Mouse (Mus musculus): ENCODE measurements at regions not wholly inside any gene's neighbourhood (a gene's known extent, or its start where the extent isn't known, plus 50 kb on each side); places are given as distances from the start of the nearest gene placed in this dataset.

DNA sequence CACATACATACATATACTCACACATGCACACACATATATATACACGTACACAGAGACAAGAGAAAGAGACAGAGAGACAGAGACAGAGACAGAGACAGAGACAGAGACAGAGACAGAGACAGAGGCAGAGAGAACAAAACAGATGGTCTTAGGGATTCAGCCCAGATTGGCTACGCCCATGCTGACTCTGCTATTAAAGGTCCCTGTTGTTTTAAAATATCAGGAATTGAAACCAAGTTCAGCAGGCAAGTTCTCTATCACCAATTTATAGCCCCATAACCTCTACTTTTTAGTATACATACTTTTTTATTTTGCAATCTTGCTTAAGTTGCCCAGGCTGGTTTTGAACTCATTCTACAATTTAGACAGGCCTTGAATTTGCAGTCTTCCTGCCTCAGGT, 115.9 kb downstream of the Zfp36l2 start:
- no peak for DNase-seq

DNA sequence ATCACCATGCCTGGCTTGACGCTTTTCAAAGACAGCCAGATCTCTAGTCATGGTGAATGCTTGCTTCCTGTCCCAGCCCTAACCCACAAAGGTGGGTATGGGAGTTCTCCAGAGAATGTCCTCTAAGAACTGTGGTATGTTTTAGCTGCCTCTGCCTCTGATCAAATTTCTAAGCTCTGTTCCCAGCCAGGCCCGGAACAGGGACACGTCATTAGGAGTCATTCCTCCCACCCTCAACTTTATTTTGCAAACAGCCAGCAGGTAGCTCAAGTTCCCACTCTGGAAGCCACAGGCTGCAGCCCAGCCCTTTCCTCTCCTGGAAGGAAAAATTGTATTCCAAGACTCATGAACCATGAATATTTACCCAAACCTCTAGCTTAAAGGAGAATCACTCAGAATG, 117.2 kb downstream of the Zfp36l2 start:
- no peak for DNase-seq

DNA sequence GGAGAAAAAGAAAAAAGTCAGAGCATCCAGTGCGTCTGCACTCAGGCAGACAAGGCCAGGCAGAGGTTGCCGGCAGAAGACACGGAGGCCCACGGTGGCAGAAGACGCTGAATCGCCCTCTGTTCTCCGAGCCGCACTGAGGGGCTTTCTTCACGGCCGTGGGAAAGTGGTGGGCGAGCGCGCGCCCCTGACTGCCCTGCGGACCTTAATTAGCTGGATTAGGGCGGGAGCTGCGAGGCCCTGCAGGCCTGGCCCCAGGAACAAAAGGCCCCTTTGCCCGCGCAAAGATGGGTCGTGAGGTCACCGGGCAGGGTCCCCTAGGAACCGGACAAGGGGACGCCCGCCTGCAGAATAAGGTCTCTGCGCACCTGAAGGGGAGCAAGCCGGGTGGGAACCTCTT, 120.6 kb downstream of the Zfp36l2 start:
- DNase-seq, result no peak

DNA sequence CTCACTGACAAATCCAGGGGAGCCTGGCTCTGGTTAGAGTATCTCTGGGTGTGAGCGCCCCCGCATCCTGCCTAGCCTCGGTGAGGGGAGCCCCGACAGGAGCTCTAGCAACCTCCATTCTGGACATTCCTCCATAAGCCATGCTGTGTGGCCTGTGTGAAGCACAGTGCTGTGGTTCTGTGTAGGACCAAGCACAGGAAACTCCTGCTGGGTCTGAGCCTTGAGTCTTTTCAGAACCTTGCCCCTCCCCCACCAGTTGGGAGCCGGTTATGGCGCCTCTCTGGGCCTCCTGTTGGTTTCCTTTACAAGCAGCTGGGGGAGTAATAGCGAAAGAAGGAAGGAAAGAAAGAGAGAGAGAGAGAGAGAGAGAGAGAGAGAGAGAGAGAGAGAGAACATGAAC, 124.0 kb downstream of the Zfp36l2 start:
- no peak for DNase-seq

DNA sequence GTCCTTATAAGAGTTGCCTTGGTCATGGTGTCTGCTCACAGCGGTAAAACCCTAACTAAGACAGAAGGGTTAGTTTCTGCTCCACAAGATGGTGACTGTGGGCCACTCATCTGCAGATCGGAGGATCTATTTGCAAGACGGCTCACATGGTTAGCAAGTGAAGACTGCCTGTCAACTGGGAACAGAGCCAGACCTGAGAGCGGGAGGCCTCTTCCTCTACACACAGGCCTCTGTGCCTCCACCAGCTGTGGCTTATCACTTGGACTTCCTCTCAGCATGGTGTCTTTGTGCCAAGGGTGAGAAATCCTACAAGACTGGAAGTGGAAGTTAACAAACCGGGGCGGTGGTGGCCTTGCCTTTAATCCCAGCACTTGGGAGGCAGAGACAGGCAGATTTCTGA, 126.1 kb downstream of the Zfp36l2 start:
- DNase-seq, result peak in 1 of 2 experiments; percentile 55

DNA sequence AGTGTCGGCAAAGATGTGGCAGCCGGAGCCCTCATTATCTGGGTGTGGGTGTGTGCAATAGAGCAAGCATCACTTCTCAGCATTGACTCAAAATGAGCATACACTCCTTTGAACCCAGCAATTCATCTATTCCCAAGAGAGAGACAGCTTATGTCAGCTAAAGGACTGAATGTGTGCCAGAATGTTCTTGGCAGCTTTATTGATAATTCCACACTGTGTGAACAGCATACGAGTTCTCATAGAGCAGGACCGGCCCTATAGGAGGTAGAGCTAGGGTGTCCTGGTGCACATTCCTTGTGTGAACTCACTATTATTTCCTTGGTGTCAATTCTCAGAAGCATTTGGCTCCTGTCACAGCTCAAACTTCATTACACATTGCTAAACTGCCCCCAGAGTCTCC, 131.3 kb downstream of the Zfp36l2 start:
- no peak for DNase-seq

DNA sequence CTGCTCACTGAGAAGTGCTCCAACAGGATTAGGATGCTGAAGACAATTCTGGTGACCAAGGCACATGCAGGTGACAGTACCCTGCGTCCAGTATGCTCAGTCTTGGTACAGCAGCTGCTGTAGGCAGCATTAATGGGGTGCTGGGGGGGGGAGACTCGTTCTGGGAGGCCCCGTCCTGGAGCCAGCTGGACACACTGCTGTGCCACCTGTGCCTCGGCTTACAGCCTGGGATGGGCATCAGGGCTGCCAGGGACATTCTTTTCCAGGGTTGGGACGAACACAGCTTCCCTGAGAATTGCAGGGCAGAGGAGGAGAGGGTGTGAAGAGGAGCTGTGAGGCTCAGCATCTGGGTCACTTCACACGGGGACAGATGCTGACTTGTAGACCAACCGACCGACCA, 135.3 kb downstream of the Zfp36l2 start:
- no peak for DNase-seq

DNA sequence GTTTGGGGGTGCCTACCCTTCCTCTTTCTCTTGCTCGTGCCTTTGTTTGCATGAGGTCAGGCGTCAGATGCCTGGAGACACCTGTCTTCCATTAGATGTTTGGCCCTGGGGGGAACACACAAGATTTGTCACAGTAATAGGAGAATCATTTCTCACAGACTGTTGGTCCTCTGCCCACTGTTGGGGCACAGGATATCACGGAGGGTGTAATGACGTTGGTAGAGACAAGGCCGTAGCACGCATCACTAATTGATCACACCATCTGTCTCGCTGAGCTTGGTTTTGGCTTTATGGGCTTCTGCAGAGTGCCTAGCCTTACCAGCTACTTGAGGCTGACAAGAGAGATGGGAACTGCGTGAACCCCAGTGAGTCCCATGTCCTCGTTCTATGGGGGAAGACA, 136.5 kb downstream of the Zfp36l2 start:
- no peak for DNase-seq

DNA sequence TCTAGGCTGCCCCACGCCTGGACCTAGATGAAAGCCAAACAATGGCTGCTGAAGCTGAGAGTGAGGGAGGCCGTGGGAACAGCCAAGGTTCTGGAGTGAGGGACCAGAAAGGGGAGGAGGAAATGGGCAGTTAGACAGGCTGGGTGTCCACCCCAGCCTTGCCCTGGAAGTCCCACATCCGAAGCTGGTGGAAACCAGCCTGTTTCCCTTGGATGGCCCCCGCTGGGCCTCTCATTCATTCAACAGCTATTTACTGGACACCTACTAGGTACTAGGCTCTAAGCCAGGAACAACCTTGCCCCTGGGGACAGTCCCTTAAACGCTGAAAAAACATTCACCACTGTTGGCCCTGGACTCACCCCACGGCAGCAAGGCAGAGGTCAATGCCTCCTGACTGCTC, 139.2 kb downstream of the Zfp36l2 start:
- no peak for DNase-seq

DNA sequence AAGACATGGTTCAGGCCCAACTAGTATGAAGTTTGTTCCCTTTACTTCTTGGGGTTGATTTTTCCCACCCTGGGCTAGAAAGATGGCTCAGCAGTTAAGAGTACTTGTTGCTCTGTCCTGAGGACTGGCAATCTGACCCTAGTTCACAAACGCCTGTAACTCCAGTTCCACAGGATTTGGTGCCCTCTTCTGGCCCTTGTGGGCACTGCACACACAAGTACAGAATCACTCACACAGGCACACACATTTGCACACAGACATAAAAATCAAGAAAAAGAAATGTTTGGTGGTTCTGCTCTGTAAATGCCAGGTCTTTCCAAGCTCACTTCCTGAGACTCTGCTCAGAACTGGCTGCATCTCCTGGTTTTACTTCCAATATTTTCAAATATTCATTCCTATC, 140.2 kb downstream of the Zfp36l2 start:
- no peak for DNase-seq

DNA sequence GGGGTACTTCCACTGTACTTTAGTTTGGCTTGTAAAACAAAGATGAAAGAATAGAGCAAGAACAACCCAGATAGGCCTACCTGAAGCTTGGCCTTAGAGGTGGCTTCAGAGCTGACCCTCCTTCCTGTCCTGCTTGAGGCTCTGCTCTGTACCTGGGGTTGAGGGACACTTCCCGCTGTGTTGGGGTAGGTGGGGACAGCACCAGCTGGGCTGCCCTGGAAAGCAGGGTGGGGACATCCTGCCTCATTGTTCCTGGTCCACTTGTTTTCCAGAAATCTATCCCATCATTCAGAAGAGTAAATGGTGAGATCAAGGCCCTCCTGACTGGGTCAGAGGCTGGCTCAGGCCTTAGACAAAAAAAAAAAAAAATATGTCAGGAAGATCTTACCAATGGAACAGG, 141.9 kb downstream of the Zfp36l2 start:
- DNase-seq, result no peak

DNA sequence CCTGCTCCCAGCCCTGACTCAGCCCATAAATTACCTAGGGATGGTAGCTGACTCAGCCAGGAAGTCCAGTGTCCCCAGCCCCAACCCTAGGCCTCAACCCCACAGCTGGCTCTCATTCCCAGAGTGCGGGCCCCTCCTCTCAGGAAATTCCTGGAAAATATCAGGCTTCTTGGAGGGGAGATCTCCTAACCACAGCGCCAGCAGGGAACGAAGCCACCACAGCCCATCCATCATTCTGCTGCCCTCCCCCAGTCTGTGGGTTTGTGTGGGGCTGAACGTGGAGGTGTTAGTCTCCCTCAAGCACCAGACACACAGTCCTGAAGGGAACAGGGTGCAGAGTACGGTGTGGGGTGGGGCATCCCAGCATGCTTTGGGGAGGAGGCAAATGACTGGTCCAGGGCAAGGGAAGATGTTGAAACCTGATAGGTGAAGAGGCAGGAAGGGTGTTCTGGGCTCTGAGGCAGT, 143.2 kb downstream of the Zfp36l2 start:
- peak; percentile 59 to 62 for DNase-seq

DNA sequence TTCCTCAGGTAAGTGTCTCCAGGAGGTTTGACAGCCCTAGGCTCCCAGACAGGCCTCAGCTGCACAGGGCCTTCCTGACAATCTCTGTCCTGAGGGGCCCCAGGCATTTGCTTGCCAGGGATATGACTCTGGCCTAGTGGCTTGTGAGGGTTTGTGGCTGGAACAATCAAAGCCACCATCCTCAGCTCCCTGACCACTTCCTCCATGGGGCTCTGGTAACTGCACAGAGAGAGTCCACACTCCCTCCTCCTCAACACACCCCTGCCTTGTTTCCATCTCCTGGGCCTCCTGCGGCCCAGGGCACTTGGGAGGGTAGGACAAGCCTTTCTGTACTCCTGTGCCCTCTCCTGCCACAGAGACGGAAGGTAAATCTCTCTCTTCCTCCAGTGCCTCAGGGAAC, 144.6 kb downstream of the Zfp36l2 start:
- DNase-seq, result no peak

DNA sequence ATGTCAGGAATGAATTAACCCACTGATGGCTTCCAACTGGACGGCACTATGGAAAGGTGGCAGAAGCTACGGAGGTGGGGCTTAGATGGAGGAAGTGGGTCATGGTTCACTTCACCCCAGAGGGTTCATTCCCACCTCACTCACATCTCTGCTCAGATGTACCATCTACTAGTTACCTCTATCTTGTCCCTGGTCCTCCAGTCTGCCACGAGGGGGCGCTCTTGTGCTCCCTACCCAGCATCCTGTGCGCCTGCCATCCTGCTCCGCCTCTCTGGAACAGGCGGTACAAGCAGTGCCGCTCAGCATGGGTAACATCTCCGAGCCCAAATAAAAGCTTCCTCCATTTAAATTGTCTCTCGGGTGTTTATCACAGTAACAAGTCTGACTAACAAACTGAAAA, 148.3 kb downstream of the Zfp36l2 start:
- DNase-seq, result no peak

DNA sequence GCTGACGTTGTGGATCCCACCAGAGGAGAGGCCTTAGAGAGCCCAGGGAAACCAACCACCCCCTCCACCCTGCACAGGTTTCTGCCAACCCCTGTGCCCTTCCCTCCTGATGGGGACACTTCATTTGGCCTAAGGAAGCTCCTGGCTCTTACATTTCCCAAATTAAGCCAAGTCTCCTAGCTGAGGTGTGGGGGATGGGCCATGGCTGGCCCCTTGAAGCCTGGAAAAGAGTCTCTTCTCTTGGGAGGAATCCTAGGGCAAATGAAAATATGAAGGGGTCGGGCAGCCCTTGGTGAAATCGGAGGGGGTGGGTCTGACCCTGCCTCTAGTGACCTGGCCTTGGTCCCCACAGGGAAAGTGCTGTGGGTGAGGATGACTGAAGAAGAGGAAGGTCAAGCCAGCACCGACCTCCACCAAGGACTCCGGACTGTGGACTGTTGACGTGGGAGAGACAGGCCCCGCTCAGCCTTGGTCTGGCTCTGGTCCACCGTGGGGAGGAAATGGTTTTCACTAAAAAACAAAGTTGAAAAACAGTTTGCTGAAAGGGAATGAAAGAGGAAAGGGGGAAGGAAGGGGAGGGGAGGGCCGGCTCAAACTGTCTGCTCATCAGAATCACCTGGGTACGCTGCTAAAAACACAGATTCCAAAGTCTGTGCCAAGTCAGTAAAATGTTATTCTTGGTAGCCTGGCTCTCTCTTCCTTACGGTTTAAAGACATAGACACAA, 150.0 kb downstream of the Zfp36l2 start:
- DNase-seq, result peak; percentile 88 to 89

DNA sequence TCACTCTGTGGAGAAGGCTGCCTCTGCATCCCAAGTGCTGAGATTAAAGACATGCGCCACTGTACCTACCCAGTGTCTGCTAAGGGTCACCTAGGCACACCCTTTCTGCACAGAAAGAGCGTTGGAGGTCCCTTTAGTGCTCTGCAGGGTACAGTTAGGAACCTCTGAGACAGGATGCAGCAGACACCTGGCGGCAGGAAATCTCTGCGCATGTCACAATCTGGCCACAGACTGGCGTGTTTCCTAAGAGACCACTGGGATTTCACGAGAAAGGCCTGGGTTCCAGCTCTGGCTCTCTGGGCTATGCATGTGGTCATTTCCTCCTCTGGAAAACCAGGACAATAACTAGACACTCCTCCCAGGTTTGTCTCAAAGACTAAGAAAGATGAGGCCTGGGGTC, 151.7 kb downstream of the Zfp36l2 start:
- no peak for DNase-seq

DNA sequence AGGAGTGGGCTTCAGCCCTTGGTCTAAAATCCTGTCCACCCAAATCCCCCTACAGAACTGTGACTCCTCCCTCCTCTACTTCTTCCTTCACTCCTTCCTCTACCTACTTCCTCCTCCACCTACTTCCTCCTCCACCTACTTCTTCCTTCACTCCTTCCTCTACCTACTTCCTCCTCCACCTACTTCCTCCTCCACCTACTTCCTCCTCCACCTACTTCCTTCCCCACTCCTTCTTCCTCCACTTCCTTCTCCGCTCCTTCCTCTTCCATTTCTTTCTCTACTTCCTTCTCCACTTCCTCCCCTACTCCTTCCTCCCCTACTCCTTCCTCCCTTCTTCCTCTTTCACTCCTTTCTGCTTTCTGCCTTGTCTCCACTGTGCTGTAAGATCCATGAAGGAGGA, 152.9 kb downstream of the Zfp36l2 start:
- DNase-seq, result no peak

DNA sequence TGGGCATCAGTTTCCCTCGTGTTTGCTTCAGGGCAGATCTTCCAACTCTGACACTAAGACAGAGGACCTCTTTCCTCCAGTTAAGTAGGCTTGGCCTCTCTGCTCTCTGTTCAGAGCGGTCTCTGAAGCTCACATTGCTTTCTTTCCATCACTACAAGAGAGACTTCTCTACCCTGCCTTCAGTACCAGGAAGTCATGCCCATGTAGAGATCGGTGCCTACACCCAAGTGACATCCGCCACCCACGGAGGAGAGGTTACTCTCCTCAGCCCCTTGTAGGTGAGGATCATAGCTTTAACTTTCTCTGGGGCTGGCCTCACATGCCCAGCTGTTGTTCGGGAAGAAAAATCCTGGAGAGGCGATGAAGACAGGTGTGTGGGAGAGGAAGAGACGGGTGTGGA, 155.3 kb downstream of the Zfp36l2 start:
- no peak for DNase-seq

DNA sequence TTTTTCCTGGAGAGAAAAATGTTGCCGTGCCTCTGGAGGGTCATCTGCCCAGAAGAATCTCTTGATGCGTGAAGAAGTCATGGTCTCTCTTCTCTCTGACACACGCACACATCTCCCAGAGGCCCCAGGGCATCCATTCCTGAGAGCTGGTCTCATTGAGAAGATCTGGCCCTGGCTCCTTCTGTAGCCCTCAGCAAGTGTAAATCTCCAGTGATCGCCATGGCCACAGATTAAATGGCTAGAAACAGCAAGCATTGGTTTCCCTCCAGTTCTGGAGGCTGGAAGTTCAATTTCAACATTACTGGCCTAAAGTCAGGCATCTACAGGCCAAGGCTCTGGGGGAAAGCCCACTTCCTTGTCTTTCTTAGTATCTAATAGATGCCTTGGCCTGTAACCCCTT, 155.9 kb downstream of the Zfp36l2 start:
- DNase-seq, result no peak

DNA sequence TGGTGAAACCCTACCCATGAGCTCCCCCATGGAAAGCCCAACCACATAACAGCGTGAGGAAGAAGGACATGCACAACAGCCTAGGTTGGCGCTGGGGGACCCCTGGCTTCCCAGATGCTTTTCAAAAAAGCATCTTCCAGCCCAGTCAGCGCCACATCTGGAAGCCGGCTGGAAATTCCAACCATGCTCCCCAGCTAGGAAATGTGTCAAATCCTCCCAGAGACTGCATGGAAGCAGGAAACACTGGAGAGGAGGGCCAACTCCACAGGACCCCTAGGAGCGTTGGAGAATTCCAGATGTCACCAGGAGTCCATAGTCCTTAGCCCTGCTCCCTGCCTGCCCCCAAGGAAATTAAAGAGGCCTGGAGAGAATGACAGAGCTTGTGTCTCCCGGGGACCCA, 156.4 kb downstream of the Zfp36l2 start:
- DNase-seq, result peak in 1 of 2 experiments; percentile 22

DNA sequence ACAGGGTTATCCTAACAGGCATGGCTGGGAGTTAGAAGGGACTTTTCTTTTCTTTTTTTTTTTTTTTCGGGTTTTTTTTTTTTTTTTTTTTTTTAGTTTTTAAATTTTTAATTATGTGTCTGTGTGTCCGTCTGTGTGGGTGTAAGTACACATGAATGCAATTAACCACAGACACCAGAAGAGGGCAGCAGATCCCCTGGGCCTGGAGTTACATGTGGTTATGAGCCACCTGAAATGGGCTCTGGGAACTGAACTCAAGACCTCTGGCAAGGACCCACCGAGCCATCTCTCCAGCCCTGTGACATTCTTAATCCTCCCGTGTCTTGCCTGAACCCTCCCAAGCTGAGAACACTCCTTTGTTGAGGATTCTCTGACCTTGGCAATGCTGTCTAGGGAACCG, 157.0 kb downstream of the Zfp36l2 start:
- peak in 1 of 2 experiments; percentile 27 for DNase-seq

DNA sequence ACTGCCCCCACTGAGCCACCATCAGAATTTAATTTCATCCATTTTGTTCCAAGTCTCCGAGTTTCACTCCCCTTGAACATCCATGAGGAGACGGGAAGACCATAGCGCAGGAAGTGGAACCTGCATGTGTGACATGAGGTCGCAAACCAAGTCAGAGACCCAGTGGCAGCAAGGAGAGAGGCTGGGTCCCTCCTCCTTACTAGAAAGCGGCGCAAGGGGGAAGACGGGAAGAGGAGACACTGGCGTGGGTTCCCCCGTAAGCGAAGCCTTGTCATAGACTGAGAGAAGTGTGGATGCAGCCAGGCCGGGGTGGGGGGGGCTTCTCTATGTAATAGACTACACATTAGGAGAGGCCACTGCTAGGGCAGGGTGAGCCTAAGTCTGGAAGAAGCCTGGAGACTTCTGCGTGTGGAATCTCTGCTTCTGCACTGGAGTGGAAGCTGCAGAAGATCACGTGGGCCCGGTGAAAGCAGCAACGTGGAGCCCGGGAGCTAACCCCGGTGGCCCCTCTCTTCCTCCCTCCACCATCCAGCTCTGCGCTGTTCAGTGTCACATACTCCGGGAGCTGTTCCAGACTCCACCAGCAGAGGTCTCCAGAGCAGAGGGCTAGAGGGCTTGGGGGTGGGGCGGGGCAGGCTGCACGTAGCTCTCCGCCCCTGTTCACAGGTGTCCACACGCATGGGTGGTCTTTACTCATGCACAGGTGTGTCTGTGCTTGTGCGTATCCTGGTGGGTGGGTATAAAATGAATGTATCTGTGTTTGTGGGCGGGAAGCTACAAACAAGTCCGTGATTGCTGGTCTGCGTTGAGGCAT, 159.4 kb downstream of the Zfp36l2 start:
- peak; percentile 80 to 97 for DNase-seq

DNA sequence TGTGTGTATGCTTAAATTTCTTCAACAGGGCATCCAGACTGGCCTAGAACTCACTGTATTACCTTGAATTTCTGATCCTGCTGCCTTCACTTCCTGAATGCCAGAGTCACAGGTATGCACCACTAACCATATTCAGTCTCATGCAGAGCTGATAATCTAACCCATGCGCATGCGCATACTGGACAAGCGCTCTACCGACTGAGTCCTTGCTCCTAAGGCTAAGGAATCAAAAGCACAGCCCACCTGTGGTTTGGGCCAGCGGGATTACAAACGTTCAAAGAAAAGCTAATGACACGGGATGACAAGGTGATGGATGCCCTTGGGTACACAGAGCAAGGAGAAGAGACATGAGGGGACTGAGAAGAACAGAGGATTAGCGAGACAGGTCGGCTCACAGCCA, 160.5 kb downstream of the Zfp36l2 start:
- no peak for DNase-seq

DNA sequence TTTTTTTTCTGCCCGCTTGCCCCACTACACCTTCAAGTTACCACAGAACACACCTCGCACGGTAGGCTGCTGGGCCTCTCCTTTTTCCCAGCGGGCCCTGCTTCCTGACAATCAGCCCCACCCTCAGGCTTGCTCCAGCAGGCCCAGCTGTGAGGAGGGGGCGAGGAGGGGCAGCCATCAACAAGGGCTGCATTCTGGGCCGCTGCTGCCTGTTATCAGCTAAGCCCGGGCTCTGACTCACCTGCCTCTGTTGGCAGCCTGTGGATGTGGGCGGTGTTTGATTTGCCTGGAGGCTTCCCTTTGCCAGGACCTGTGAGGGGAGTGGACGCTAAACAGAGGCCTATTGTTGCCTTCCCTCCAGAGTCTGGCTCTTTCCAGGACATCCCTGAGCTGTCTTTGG, 161.6 kb downstream of the Zfp36l2 start:
- peak in 1 of 2 experiments; percentile 31 for DNase-seq

Measured in kidney, postnatal 36 days (tissue).